Mouse (Mus musculus): ENCODE results near the gene Ppp4r1.
A peak's percentile ranks its signal among the peaks of the same experiment; 100 is the strongest.

The Ppp4r1 gene

DNA sequence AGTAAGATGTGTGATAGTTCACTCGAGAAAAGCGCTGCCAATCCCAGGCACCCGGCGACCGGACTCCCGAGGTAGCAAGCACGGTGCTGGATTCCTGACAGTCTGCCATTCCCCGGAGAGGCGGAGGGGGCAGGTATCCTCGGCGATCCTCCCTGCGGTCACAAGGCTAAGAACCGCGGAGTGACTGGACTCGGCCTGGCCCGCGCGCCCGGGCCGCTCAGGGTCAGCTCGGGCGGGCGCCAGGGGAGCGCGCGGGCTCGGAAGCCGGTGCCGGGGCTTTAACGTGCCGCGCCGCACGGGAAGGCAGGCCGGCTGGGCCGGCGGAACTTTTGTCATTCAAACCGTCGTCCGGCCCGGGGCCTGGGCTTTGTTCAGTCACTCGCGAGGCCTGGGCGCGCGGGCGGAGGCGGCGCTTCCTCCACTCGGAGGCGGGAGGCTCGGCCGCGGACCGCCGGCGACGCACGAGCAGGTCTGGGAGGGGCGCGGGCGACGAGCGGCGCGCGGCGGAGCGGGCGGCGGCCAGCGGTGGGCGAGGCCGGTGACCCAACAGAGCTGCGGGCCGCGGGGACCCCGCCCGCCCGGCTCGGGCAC, at the start of gene Ppp4r1:
Ppp4r1 (plus strand) TSS at position 23 of the 591 bp plus-strand sequence.
- DNase-seq (ENCODE audit: low spot score) = peak; percentile 84

DNA sequence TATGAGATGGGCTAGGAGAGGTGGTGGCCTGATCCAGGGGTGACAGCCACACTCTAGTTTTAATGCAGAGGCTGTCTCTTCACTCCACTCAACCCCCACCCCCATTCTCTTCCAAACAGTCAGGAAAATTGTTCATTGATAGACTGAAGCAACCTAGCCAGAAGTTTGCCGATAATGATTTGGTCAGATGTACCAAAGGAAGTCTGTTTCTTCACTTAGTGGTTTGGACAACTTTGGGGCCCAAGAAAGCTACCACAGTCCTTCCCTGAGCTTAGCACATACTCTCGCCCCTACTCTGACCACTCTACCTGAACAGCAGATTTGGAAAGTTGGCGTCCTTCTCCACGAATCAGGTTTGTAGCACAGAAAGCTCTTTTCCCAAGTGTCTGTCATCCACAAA, 49.7 kb upstream of the Ppp4r1 start:
- DNase-seq (ENCODE audit: low spot score) = no peak

DNA sequence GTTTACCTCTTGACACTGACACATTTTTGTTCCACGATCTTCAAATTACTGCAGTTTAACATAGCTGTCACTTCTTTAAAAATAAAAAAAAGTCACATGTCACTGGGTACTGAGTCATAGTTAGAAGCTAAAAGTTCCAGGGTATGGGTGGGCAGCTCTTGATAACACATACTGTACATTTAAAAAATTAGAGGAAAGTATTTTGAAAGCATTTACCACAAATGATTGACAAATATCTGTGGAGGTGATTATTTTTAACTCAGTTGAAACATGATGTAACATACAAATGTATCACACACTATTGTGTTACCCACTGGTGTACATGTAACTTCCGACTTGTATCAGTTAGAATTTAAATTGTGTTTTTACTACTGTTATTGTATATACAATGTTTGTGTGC, 47.3 kb upstream of the Ppp4r1 start:
- no peak for DNase-seq (ENCODE audit: low spot score)

DNA sequence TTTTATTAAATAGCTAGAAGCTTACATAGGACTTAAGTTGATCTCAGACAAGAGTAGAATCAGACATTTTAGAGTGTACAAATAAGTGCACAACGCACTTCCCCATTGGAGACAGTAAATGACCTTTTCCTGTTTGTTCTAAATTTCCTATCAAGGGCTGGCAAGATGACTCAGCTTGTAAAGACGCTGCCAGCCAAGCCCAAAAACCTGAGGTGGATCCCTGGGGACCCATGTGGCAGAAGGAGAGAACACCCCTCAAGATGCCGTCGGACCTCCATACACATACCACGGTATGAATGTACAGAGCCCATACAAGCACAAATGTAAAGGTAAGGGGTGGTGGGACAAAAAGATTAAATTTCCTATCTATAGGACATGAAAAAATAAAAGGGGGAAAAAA, 45.2 kb upstream of the Ppp4r1 start:
- no peak for DNase-seq (ENCODE audit: low spot score)

GRCm38 (mm10) chr17:65737622-65738021, 44.8 kb upstream of the Ppp4r1 start:
- DNase-seq (ENCODE audit: low spot score) = no peak

- no peak for DNase-seq (ENCODE audit: low spot score)
These were observed 42.3 kb upstream of the Ppp4r1 start for GRCm38 (mm10) chr17:65739874-65740725.

DNA sequence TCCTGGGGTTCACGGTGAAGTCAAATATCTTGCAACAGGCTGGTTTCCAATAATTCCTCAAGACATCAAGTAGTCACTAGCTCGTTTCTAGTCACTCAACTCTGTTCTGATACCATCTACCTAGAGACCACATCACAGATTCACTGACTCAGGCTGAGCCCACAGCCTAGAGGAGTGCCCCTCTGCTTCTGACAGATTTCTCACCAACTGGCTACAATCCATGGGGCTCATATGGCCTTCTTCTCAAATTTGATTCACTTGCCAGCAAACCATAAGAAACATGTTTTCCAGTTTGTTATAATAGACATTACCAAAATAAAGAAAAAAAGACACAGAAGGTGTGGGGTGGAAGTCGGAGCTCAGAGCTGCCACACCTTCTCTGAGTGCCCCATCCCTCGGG, 40.8 kb upstream of the Ppp4r1 start:
- DNase-seq (ENCODE audit: low spot score) = no peak

DNA sequence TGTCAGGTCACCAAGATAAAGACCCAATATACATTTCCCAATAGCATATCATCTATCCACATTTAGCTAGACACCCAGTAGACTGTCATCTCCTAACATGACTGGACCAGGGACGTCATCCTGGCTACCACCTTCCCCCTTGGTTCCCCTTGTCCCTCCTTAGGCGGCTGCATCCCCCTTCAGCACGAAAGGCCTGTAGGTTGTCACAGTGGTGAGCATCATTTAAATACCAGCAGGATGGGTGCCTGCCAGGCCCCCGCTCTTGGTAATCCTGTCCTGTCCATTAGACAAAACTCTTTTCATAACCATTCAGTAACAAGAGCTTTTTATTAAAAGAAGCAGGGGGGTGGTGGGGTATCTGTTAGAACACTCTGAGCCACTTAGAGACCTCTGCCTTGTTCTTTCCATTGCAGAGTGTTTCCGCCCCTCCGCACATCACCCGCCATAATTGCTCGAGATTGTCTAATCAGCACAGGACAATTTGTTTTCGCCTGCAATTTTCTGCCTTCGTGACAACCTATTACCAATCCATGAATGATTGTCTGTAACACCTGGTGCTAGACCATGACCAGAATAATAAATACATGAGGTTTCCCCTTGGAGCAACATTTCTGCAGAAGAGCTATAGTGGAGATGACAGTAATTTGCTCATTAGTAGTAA, 40.0 kb upstream of the Ppp4r1 start:
- no peak for DNase-seq (ENCODE audit: low spot score)

DNA sequence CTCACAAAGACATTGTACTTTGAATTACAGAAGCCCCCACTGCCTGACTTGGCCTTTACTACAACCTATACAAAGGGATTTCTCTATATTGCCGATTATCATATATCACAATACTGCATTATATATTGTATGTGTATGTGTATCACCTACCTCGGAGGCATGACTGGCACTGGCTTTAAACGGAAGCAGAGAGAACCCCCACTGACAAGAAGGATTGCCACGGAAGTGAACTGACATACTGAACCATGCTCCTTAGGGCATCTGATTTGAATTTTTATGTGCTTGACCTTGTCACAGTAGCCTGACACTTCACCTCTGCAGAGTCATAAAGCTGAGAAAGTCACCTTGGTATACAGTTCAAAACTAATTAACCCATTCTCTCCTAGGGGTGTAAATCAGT, 39.4 kb upstream of the Ppp4r1 start:
- DNase-seq (ENCODE audit: low spot score) = no peak

DNA sequence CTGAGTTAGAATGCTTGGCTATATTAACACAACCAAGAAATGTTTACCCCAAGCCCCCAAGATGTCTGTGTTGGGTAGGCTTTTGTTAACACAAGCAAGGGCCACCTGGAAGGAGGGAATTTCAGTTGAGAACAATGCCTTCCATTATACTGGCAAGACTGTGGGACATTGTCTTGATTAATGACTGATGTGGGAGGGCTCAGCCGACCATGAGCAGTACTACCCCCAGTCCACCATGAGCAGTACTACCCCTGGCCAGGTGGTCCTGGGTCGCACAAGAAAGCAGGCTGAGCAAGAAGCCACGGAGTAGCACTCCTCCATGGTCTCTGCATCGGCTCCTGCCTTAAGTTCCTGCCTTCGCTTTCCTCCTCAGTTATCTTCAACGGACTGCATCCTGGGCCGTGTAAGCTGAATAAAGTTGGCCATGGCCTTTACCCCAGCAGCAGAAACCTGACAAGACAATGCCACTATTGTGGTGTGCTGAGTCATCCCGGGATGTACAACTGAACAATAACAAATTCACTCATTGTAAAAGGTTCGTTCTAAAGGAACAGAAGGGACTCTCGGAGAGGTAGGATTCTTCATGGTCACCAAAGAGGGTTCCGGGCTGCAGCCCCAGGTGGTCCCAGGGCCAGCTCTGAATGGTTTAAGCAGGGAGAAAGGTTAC, 38.6 kb upstream of the Ppp4r1 start:
- no peak for DNase-seq (ENCODE audit: low spot score)

GRCm38 (mm10) chr17:65746314-65746713, 36.1 kb upstream of the Ppp4r1 start:
- DNase-seq (ENCODE audit: low spot score) = no peak

DNA sequence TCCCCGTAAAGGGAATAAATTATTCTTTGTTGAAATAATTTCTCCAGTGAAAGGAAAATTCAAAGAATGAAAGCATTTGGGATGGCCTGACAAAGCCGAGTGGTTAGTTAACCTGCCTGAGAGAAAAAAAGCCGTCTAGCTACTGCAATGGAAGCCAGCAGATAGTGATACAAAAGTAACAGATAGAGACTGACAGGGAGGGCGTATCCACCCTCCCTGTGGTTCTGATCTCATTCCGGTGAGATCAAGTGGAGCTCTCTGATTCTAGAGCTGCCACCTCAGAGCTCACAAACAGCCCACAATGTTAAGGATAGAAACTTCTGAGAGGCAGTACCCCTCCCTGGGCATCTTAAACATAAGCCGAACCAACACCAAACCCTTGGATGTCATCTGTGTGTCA, 33.4 kb upstream of the Ppp4r1 start:
- DNase-seq (ENCODE audit: low spot score) = no peak

GRCm38 (mm10) chr17:65749803-65750202, 32.6 kb upstream of the Ppp4r1 start:
- no peak for DNase-seq (ENCODE audit: low spot score)

DNA sequence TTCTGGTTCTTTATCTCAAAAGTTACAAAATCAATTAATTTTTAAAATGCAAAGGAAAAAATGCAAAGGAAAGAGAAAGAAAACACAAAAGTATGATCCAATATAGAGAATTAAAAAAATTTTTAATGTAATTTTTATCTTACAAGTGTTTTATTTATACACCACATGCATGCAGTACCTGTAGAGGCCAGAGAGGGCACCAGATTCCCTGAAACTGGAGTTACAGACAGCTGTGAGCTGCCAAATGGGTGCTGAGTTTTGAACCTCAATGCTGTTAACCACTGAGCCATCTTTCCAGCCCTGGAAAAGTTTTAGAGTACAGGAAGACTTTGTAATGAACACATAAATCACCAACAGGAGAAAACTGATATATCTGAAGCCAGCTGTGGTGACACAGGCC, 32.1 kb upstream of the Ppp4r1 start:
- DNase-seq (ENCODE audit: low spot score) = no peak

DNA sequence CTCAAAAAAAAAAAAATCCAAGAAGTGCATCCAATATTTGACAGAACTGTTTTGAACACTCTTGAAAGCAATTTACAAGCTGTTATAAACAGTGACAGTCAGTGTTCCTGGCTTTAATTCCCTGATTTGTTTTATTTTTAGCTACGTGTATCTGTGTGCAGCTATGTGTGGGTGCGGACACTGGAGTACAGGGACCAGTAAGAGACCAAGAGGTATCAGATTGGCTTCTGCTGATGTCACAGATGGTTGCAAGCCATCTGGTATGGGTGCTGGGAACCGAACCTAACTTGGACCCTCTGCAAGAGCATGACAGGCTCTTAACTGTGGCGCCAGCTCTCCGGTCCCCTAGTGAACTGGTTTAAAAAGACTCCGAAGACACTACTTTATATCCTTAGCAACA, 29.2 kb upstream of the Ppp4r1 start:
- DNase-seq (ENCODE audit: low spot score) = no peak

GRCm38 (mm10) chr17:65755857-65756256, 26.5 kb upstream of the Ppp4r1 start:
- no peak for DNase-seq (ENCODE audit: low spot score)

DNA sequence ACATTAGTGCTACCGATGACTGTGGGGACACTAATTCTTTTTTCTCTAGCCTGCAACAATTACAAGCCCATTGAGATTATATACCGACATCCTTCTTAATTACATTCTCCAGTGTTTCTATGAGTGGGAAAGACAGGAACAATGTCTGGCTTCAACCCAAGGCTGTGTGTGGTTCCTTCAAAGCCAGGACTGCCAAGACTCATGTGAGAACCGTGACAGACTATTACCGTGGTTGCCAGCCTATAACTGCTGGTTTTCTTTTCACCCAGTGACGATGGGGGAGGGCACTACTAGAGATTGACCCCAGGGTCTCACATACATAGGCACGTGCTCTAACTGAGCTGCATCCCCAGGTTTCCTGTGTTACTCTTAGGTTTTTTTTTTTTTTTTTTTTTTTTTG, 25.2 kb upstream of the Ppp4r1 start:
- no peak for DNase-seq (ENCODE audit: low spot score)

DNA sequence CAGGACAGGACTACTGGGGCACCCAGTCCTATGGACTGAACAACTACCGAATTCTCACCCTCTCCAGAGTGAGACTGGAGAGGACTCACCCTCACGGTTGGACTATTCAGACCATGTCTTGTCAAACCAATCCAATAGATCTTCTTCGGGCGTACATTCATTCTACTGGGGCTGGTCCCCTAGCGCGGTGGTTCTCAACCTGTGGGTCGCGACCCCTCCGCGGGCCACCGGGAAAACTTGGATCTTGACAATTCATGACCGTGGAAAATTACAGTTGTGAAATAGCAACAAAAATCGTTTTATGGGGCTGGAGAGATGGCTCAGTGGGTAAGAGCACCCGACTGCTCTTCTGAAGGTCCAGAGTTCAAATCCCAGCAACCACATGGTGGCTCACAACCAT, 19.2 kb upstream of the Ppp4r1 start:
- DNase-seq (ENCODE audit: low spot score) = no peak

DNA sequence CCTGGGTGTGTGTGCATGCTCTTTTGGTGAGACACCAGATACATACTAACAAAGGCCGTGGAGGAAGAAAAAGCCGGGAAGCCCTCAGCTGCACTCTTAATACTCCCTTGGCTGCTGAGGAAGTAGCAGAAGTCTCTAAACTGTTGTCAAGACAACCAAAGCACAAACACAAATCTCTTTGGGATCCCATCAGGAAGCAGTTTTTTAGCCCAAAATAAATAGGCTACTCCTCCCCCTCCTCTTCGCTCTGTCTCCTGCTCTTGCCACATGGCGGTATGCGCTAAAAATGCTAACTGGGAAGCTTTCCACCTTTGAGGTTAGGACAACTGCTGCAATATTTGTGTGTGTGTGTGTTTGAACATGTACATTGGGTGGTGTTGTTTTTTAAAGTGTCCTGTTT, 13.9 kb upstream of the Ppp4r1 start:
- DNase-seq (ENCODE audit: low spot score) = no peak

DNA sequence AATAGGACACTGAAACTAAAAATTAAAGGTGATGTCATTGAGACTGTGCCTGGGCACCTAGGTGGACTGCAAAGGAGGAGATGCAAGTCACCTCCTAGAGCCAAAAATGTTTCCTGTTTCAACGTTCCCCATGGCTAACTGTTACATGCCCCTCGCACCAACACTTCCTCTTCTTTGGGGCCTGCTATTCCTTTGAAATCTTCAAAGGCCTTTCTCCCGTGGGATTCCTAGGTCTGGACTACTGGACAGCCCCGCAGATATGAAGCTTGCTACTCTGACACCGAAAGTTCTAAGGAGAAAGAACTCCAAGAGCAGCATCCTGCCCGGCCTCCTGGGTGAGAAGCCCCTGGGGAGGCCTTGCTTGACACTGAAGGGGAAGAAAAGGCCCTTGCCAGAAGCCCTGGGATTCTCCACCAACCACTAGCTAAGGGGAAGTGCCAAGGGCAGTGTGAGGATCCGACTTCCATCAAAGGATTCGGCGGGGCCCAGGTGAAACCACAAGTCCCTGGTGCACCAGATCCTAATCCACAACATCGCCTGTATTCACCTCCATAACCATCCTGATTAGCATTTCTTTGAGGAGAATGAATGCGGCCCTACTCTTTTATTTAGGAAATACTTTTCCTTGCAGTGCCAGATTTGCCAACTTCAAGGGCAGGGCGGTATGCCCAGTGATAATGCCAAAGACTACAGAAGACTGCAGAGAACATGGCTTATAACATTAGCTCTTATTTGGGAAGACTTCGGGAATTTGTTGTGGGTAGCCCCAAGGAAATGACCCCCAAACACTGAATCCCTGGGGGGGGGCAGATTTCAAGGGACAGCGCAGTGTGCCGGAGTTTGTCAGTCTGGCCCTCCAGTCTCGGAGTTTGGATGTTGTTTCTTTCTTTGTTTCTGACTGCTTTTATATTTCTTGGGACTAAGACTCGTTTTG, 11.1 kb upstream of the Ppp4r1 start:
- no peak for DNase-seq (ENCODE audit: low spot score)
